Mouse (Mus musculus) urinary bladder, postnatal 14 days (tissue): ENCODE measurements around the gene BC037034.
"Not testable (repeated sequence)": the region's sequence is repeated elsewhere in the genome, so short reads cannot be mapped to it uniquely, and the experiment has no call there.

Source experiments
- DNase-seq: peaks from one replicate; pipeline ENCODE4 v3.0.0; 2021; ENCODE audit warnings: low spot score

Gene BC037034

GRCm38 (mm10) chr5:138216632-138217031, 47.2 kb downstream of the BC037034 start:
- not testable (repeated sequence) for DNase-seq
